Mouse (Mus musculus) left cerebral cortex, postnatal 10 days (tissue): ENCODE data around the gene Map3k4. TPM values are rescaled to one million over a fixed set of nuclear protein-coding genes. Genes with fewer than 3 reads are reported as not detected.
"Not testable (repeated sequence)": the region's sequence is repeated elsewhere in the genome, so short reads cannot be mapped to it uniquely, and the experiment has no call there.

Experiments used
- DNase-seq, 2 experiments: peaks; one replicate each; pipeline ENCODE4 v3.0.0; 2021 to 2022; ENCODE audit warnings: low spot score in 2 of 2, mixed read lengths in 1 of 2; ENCODE audit errors: extremely low spot score in 1 of 2
- intact Hi-C: fragments of 180-260 bp; cut with DNase I; formaldehyde crosslinking; loops from one replicate; pipeline ENCODE4 v1.15.1; 2025
- total RNA-seq, 2 experiments: library from RNA; stranded (reverse); gene quantifications; 2 replicates each; pipeline ENCODE4 v1.2.3; 2021

Gene Map3k4
- total RNA-seq, 2 experiments from 2014 or later = 32.9 to 33.9 TPM

GRCm38 (mm10) chr17:12249783-12250504 is 68.7 kb downstream of the Map3k4 start:
- DNase-seq = peak in 1 of 2 experiments; percentile 71
- intact Hi-C loops = no loop called here

GRCm38 (mm10) chr17:12240701-12241100 is 77.9 kb downstream of the Map3k4 start:
- intact Hi-C loops = no loop called here

DNA sequence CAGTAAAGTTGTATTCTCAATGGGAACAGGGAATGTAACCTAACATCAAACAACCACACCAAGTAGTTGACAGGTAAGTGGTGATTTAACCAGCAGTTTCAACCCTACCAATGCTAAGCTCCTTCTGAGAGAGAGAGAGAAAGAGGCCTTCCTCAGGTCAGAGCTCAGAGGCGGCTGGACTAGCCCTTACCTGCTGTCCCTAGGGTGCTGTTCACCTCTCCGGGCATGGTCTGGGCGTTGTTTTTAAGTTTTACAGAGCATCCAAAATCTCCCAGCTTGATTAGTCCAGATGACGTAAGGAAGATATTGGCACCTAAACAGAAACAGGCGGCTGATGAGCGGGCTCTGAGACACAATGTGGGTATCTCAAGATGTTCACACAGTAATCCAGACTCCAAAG is 85.9 kb downstream of the Map3k4 start:
- intact Hi-C loops = no loop called here
- no peak for DNase-seq

More at GRCm38 (mm10) chr17:12240701-12241100, 77.9 kb downstream of the Map3k4 start:
- no peak for DNase-seq

GRCm38 (mm10) chr17:12231087-12231486 is 87.5 kb downstream of the Map3k4 start:
- intact Hi-C loops = no loop called here

DNA sequence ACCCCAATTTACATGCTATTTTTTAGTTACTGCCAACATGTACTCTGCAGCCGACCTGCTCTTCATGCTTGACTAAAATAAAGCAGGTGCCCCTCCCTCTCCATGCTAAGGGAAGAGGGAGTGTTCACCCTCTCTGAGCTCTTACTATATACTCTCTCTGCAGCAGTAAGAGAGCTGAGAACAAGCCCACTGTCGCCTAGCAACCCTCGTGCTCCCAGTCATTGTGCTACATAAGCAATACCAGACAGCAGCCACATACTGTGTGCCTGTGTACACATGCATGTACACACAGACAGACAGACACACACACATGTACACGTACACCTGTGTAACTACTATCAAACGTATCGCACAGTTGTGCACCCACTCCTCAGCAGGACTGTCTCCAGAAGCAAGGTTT is 88.4 kb downstream of the Map3k4 start:
- peak in 1 of 2 experiments; percentile 67 for DNase-seq
- intact Hi-C loops = no loop called here

More at GRCm38 (mm10) chr17:12231087-12231486, 87.5 kb downstream of the Map3k4 start:
- no peak for DNase-seq

DNA sequence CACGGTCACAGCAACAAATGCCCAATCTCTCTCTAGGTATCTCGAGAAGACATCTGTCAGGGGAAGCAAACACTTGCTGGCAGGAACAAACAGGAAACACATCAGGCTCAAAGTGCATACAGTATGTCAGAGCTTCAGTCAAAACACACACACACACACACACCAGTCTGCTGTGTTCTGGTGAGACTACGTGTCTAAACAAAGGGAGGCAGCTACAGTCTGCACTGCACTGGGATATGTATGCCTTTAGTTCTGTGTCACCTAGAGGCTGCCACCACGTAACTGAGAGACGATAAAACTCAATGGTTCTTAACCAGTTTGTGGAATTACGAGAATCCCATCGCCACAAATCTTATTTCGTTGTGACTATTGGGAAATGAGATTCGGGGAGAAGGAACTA is 88.8 kb downstream of the Map3k4 start:
- intact Hi-C loops = loop anchor here (5.0 kb wide), 1 partner anchor 138 kb away; no protein-coding TSS in a partner anchor
- no peak for DNase-seq

DNA sequence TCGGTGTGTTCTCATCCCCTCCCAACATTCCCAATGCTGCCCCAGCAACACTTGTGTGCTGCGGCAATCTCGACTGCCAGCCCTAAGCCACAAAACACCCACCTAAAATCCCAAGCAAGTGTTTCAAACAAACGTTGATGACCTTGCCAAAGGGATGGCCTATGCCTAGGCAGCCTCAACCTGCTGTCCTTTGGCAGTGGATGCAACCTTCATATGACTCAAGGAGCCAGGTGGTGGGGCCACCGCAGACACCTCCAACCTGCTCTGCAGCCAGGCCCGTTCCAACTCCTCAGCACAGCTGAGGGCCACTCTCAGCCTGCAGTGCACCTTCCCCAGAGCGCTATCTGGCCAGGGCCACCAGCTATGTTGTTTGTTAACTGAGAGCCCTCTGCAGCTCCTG is 90.1 kb downstream of the Map3k4 start:
- intact Hi-C loops = loop anchor here (5.0 kb wide), 1 partner anchor 139 kb away; no protein-coding TSS in a partner anchor
- no peak for DNase-seq

DNA sequence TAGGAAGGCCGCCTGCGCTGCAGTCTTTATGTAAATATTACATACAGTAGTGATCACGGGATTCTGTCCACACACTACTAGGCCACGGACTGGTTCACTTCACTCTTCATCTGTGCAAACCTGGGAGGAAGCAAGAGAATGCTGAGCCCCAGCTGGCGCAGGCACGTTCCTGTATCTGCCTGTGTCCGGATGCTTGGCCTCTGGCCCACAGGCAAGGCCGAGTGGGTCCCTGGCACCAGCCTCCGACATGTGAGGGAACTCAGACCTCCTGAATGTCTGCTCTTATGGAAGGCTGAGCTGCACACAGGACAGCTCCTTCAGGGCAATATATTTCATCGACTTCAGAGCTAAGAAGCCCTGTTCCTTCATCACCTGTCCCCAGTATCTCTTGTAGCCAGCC is 90.6 kb downstream of the Map3k4 start:
- intact Hi-C loops = loop anchor here (5.0 kb wide), 1 partner anchor 139 kb away; no protein-coding TSS in a partner anchor
- no peak for DNase-seq

GRCm38 (mm10) chr17:12226551-12226950 is 92.0 kb downstream of the Map3k4 start:
- intact Hi-C loops = loop anchor here (5.0 kb wide), 1 partner anchor 141 kb away; no protein-coding TSS in a partner anchor
- DNase-seq = peak in 1 of 2 experiments; percentile 63

DNA sequence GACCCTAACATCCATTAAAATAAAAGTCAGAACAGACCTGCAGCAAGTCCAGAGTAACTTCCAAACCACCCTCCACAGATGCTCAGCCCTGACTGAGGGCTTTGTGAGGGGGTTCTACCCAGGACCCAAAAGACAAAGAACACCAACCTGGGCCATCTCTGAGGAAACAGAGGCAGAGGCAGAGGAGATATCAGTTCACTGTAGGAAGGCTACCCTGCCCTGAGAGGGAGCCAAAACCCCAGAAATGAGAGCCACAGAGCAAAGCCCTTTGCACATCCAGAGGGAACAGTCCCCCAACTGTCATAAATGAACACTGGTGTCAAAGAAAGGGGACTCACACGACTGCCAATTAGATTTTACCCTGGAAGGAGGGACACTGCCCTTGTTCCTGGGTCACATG is 93.4 kb downstream of the Map3k4 start:
- DNase-seq = peak in 1 of 2 experiments; percentile 21

DNA sequence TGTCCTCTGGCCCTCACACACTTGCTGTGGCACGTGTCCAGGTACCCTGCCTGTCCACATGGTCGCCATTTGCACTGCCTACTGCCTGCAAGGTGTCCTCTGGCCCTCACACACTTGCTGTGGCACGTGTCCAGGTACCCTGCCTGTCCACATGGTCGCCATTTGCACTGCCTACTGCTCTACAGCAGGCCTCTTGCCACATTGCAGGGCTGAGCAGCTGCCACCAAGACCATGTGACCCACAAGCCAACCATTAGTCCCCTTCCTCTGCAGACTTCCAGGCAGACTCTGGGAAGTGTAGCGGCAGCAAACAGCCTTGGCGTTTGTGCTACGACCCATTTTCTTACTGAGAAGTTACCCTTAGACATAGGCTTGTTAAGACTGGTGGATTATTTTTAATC is 94.0 kb downstream of the Map3k4 start:
- DNase-seq = peak in 1 of 2 experiments; percentile 26
- intact Hi-C loops = not testable (repeated sequence)

More for the DNA sequence above, 93.4 kb downstream of the Map3k4 start:
- intact Hi-C loops = loop anchor here (5.0 kb wide), 1 partner anchor 142 kb away; no protein-coding TSS in a partner anchor

GRCm38 (mm10) chr17:12224145-12224544 is 94.5 kb downstream of the Map3k4 start:
- intact Hi-C loops = no loop called here
- peak in 1 of 2 experiments; percentile 18 for DNase-seq

- intact Hi-C loops = no loop called here
Observed at GRCm38 (mm10) chr17:12223682-12224081, 94.9 kb downstream of the Map3k4 start.

GRCm38 (mm10) chr17:12221926-12222325 is 96.7 kb downstream of the Map3k4 start:
- no peak for DNase-seq
- intact Hi-C loops = no loop called here

More at GRCm38 (mm10) chr17:12223682-12224081, 94.9 kb downstream of the Map3k4 start:
- peak in 1 of 2 experiments; percentile 22 for DNase-seq

GRCm38 (mm10) chr17:12216224-12216623 is 102.4 kb downstream of the Map3k4 start:
- intact Hi-C loops = no loop called here
- no peak for DNase-seq

DNA sequence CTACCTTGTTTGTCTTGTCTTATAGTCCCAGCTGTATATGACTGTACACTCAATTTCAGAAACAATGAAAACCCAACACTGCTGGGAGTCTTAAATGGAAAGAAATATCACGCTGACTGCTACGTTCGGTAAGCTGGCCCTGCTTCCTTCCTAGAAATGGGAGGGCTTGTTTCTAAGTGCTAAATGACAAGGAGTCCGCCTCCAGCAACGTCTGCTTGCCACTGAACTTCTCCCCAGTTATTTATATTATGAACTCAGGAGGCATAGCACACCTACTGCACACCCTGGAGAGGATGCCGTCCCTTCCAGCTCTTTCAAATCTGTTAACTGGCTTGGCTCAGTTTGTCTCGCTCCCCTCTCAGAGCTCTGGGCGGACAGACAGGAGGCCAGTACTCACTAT is 105.2 kb downstream of the Map3k4 start:
- no peak for DNase-seq
- intact Hi-C loops = loop anchor here (5.0 kb wide), 1 partner anchor 91 kb away; no protein-coding TSS in a partner anchor

- intact Hi-C loops = loop anchor here (5.0 kb wide), 1 partner anchor 90 kb away; no protein-coding TSS in a partner anchor
- DNase-seq = no peak
Observed at GRCm38 (mm10) chr17:12212341-12212740, 106.3 kb downstream of the Map3k4 start.

- no peak for DNase-seq
Observed at GRCm38 (mm10) chr17:12211890-12212289, 106.7 kb downstream of the Map3k4 start.

GRCm38 (mm10) chr17:12210544-12211132 is 108.0 kb downstream of the Map3k4 start:
- peak; percentile 67 to 85 for DNase-seq
- intact Hi-C loops = loop anchor here (1.0 to 5.0 kb wide), 2 partner anchors 88 to 171 kb away; no protein-coding TSS in a partner anchor

More at GRCm38 (mm10) chr17:12211890-12212289, 106.7 kb downstream of the Map3k4 start:
- intact Hi-C loops = loop anchor here (5.0 kb wide), 1 partner anchor 90 kb away; no protein-coding TSS in a partner anchor
